Mouse (Mus musculus) midbrain, embryonic 13.5 days (tissue): ENCODE measurements around the gene Umod. TPM values are rescaled to one million over a fixed set of nuclear protein-coding genes. Genes with fewer than 3 reads are reported as not detected.

Source experiments
- ATAC-seq: fragments of 200-750 bp; cut with Nextera tagmentation; 2 replicates; pipeline ENCODE4 v1.8.0; 2017; ENCODE audit warnings: mild to moderate bottlenecking, moderate TSS enrichment, moderate library complexity
- H3K27ac ChIP-seq: fragments of 300-500 bp; sonication (generic); 2 replicates; pipeline ENCODE4 v1.5.1; 2015; ENCODE audit warnings: inconsistent platforms, mild to moderate bottlenecking, moderate library complexity
- H3K27me3 ChIP-seq: fragments of 300-500 bp; sonication (generic); 2 replicates; pipeline ENCODE4 v1.6.1; 2015; ENCODE audit warnings: mild to moderate bottlenecking, inconsistent platforms
- H3K36me3 ChIP-seq: fragments of 300-500 bp; sonication (generic); 2 replicates; pipeline ENCODE4 v1.6.1; 2015; ENCODE audit warnings: mild to moderate bottlenecking, inconsistent platforms
- H3K4me1 ChIP-seq: fragments of 300-500 bp; sonication (generic); replicated peaks from 2 replicates; pipeline ENCODE4 v1.6.1; 2015; ENCODE audit warnings: inconsistent platforms
- H3K4me2 ChIP-seq: fragments of 300-500 bp; sonication (generic); replicated peaks from 2 replicates; pipeline ENCODE4 v1.6.1; 2015; ENCODE audit warnings: moderate library complexity, mild to moderate bottlenecking, inconsistent platforms
- H3K4me3 ChIP-seq: fragments of 300-500 bp; sonication (generic); replicated peaks from 2 replicates; pipeline ENCODE4 v1.5.1; 2015; ENCODE audit warnings: mild to moderate bottlenecking, inconsistent platforms
- H3K9ac ChIP-seq: fragments of 300-500 bp; sonication (generic); replicated peaks from 2 replicates; pipeline ENCODE4 v1.6.1; 2015; ENCODE audit warnings: mild to moderate bottlenecking, inconsistent platforms
- H3K9me3 ChIP-seq: fragments of 300-500 bp; sonication (generic); 2 replicates; pipeline ENCODE4 v1.6.1; 2016; ENCODE audit warnings: mild to moderate bottlenecking, inconsistent platforms
- WGBS: fragments of 180-500 bp; shearing (Covaris S2); methylation state at CpG from one replicate; pipeline ENCODE4 v1.1.7; 2015; 5-methylcytosine and 5-hydroxymethylcytosine counted together
- polyA plus RNA-seq: library from polyadenylated mRNA; unstranded; fragments of >200 nt; fragmentation: Nextera tagmentation; extraction: Ambion mirVana; gene quantifications from 2 replicates; pipeline ENCODE4 v1.2.1, GENCODE M21; 2015

Gene Umod
- polyA plus RNA-seq, 1 experiment from 2014 or later: not detected

- no peak overlapping the region for H3K4me2 ChIP-seq
- H3K27ac ChIP-seq: no peak overlapping the region
- no peak overlapping the region for H3K9ac ChIP-seq
- no peak for ATAC-seq
- no peaks in the 10 kb centered on the region for H3K9me3 ChIP-seq
- 94% methylated on average over 1 of the region's 1 CpGs for whole genome bisulfite sequencing
- no peak overlapping the region for H3K4me3 ChIP-seq
- no peaks in the 10 kb centered on the region for H3K36me3 ChIP-seq
- H3K27me3 ChIP-seq: no peaks in the 10 kb centered on the region
- peaks cover 9% of the 10 kb centered on the region for H3K4me1 ChIP-seq
Measured at GRCm38 (mm10) chr7:119418523-119418922, 60.6 kb downstream of the Umod start.

Other genes starting within 250 kb of the Umod start
- not detected in 2 replicates for gene Gp2, start 20.0 kb downstream of the Umod start, polyA plus RNA-seq
- not detected in 2 replicates for gene Acsm5, start 40.2 kb upstream of the Umod start, polyA plus RNA-seq
- 0.12 and 0.15 TPM in 2 replicates for gene Pdilt, start 44.2 kb upstream of the Umod start, polyA plus RNA-seq
- not detected in 2 replicates for gene Acsm2, start 75.1 kb upstream of the Umod start, polyA plus RNA-seq
- not detected in 2 replicates for gene Acsm1, start 127.7 kb upstream of the Umod start, polyA plus RNA-seq
- gene Acsm4, start 210.7 kb upstream of the Umod start, polyA plus RNA-seq: not detected in 2 replicates
- gene Thumpd1, start 241.5 kb upstream of the Umod start, polyA plus RNA-seq: 85.1 and 90.5 TPM in 2 replicates